Mouse (Mus musculus) c-Kit-negative CD71-positive TER-119-positive erythroid progenitor cells, embryonic 14.5 days (primary cell): ENCODE results near the gene Negr1.

Experiments used
- DNase-seq: peaks from one replicate; pipeline ENCODE4 v3.0.0-alpha.2; 2013; ENCODE audit warnings: low read depth, low spot score

The Negr1 gene

GRCm38 (mm10) chr3:157105580-157106264 is 544.1 kb downstream of the Negr1 start:
- DNase-seq: no peak

- no peak for DNase-seq
Measured at GRCm38 (mm10) chr3:157108156-157108555, 546.6 kb downstream of the Negr1 start.

GRCm38 (mm10) chr3:157109308-157109707 is 547.7 kb downstream of the Negr1 start:
- DNase-seq: no peak

- DNase-seq: no peak
Measured at GRCm38 (mm10) chr3:157115105-157115760, 553.6 kb downstream of the Negr1 start.

GRCm38 (mm10) chr3:157116024-157116423 is 554.4 kb downstream of the Negr1 start:
- DNase-seq: no peak

- DNase-seq: no peak
Measured at GRCm38 (mm10) chr3:157119916-157120315, 558.3 kb downstream of the Negr1 start.

GRCm38 (mm10) chr3:157146124-157146855 is 584.7 kb downstream of the Negr1 start:
- DNase-seq: no peak

GRCm38 (mm10) chr3:157154902-157155301 is 593.3 kb downstream of the Negr1 start:
- DNase-seq: no peak

GRCm38 (mm10) chr3:157155513-157155912 is 593.9 kb downstream of the Negr1 start:
- no peak for DNase-seq

GRCm38 (mm10) chr3:157164840-157165595 is 603.4 kb downstream of the Negr1 start:
- DNase-seq: no peak

- no peak for DNase-seq
Measured at GRCm38 (mm10) chr3:157181975-157182374, 620.4 kb downstream of the Negr1 start.

GRCm38 (mm10) chr3:157188939-157189725 is 627.5 kb downstream of the Negr1 start:
- DNase-seq: no peak

GRCm38 (mm10) chr3:157189834-157190233 is 628.2 kb downstream of the Negr1 start:
- no peak for DNase-seq

- no peak for DNase-seq
Measured at GRCm38 (mm10) chr3:157190551-157190950, 629.0 kb downstream of the Negr1 start.

GRCm38 (mm10) chr3:157192021-157192420 is 630.4 kb downstream of the Negr1 start:
- no peak for DNase-seq

- DNase-seq: no peak
Measured at GRCm38 (mm10) chr3:157193141-157193540, 631.5 kb downstream of the Negr1 start.

GRCm38 (mm10) chr3:157198659-157199058 is 637.1 kb downstream of the Negr1 start:
- DNase-seq: no peak

- DNase-seq: no peak
Measured at GRCm38 (mm10) chr3:157201726-157202125, 640.1 kb downstream of the Negr1 start.

GRCm38 (mm10) chr3:157203573-157203972 is 642.0 kb downstream of the Negr1 start:
- no peak for DNase-seq

- no peak for DNase-seq
Measured at GRCm38 (mm10) chr3:157206752-157207151, 645.2 kb downstream of the Negr1 start.

GRCm38 (mm10) chr3:157208966-157209365 is 647.4 kb downstream of the Negr1 start:
- DNase-seq: no peak
